Mouse (Mus musculus) effector memory CD4-positive, alpha-beta T cell, adult 5 months (primary cell): ENCODE data around the gene Ppm1e. TPM values are rescaled to one million over a fixed set of nuclear protein-coding genes. Genes with fewer than 3 reads are reported as not detected.

Experiments
- polyA plus RNA-seq: library from polyadenylated mRNA; unstranded; fragments of 100-300 nt; shearing (Covaris generic); gene quantifications from one replicate; pipeline ENCODE4 v1.2.1, GENCODE M21; 2017

Ppm1e gene
- not detected for polyA plus RNA-seq

DNA sequence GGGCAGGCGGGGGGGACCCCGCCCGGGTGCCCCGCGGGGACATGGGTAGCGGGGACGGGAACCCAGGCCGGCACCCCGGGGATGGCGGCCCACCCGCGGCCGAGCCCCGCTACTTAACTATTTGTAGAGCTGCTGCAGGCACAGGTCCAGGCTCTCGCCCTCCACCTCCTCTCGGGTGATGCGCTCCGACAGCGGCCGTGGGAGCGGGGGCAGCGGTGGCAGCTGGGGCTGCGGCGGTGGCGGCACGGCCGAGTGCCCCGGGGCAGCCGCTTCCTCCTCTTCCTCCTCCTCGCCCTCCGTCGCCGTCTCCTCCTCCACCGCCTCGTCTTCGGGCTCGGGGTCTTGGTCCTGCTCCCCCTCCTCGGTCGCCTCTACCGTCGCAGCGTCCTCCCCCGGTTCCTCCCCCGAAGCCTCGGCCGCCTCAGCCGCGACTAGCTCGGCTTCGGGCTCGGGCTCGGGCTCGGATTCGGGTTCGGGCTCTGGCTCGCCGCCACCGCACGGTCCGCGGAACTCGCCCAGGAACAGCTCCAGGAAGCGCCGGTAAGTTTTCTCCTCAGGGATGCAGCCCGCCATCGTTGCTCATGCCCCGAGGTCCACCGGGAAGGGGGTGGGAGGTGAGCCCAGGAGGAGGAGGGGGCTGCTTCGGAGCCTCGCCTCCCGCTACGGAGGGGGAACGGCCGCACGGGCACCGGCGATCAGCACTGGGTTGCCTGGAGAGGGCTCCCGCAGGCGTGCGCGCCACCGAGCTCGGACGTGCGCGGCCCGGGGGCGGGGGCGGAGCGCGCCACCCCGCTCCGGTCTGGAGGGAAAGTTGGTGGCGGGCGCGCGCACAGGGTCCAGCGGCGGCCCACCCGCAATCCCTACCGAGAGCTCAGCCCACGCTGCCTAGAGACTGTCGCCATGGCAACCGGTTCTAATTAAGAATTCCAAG is at the start of gene Ppm1e:
TSS of gene Ppm1e (minus strand) at position 693 of the 931 bp plus-strand sequence.

DNA sequence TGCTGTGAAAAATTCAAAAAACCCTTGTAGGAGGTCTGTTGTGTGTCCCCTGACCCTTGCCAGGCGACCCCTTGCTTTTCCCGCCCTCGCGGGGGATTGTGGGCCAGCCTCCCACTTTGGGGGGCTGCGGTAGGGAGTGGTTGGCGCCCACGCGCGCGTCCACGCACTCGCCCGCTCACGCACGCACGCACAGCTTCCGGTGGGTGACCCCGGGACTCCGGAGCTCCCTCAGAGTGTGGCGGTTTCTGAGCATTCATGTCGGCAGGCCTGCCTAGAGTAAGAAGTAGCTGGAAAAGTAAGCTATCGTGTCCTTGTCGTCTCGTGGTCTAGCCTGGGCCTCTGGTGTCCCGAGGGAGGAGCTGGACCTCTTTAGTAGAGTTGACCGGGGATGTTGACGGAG is 46.1 kb upstream of the Ppm1e start, which contains the start of the genes Rad51c and Tex14:
TSS of gene Rad51c (minus strand) at position 79 of the 400 bp plus-strand sequence.
TSS of gene Tex14 (plus strand) at position 190 of the 400 bp plus-strand sequence.

Other genes starting within 250 kb of the Ppm1e start
- 3.4 TPM for gene Ska2, start 249.8 kb downstream of the Ppm1e start, polyA plus RNA-seq
- gene Trim37, start 231.9 kb downstream of the Ppm1e start, polyA plus RNA-seq = 13.2 TPM
- 1.6 TPM for gene Rad51c, start 45.9 kb upstream of the Ppm1e start, polyA plus RNA-seq
- gene Tex14, start 46.0 kb upstream of the Ppm1e start, polyA plus RNA-seq = 0.41 TPM
- not detected for gene Gm11492, start 207.6 kb upstream of the Ppm1e start, polyA plus RNA-seq
- gene Sept4, start 209.9 kb upstream of the Ppm1e start, polyA plus RNA-seq = 2.2 TPM
- gene Mtmr4, start 233.1 kb upstream of the Ppm1e start, polyA plus RNA-seq = 16.5 TPM